Mouse (Mus musculus) limb, embryonic 10.5 days (tissue): ENCODE results near the gene Upk3a. TPM values are rescaled to one million over a fixed set of nuclear protein-coding genes. Genes with fewer than 3 reads are reported as not detected.
A peak's percentile ranks its signal among the peaks of the same experiment; 100 is the strongest.
"Not testable (repeated sequence)": the region's sequence is repeated elsewhere in the genome, so short reads cannot be mapped to it uniquely, and the experiment has no call there.

Experiments
- DNase-seq: peaks from one replicate; pipeline ENCODE4 v3.0.0-alpha.2; 2017; ENCODE audit warnings: low spot score
- H3K27ac ChIP-seq: fragments of 300-500 bp; sonication (generic); 2 replicates; pipeline ENCODE4 v1.5.1; 2016; ENCODE audit warnings: mild to moderate bottlenecking
- H3K27me3 ChIP-seq: fragments of 300-500 bp; sonication (generic); 2 replicates; pipeline ENCODE4 v1.6.1; 2016; ENCODE audit warnings: low read depth, mild to moderate bottlenecking; ENCODE audit not compliant: poor library complexity, severe bottlenecking
- H3K36me3 ChIP-seq: fragments of 300-500 bp; sonication (generic); 2 replicates; pipeline ENCODE4 v1.6.1; 2016; ENCODE audit warnings: mild to moderate bottlenecking, moderate library complexity
- H3K4me1 ChIP-seq: fragments of 300-500 bp; sonication (generic); 2 replicates; pipeline ENCODE4 v1.6.1; 2016
- H3K4me3 ChIP-seq: fragments of 300-500 bp; sonication (generic); 2 replicates; pipeline ENCODE4 v1.5.1; 2016; ENCODE audit warnings: mild to moderate bottlenecking, moderate library complexity
- H3K9me3 ChIP-seq: fragments of 300-500 bp; sonication (generic); replicated peaks from 2 replicates; pipeline ENCODE4 v1.6.1; 2016; ENCODE audit warnings: mild to moderate bottlenecking
- WGBS: fragments of 180-500 bp; shearing (Covaris S2); methylation state at CpG from one replicate; pipeline ENCODE4 v1.1.7; 2016; 5-methylcytosine and 5-hydroxymethylcytosine counted together
- polyA plus RNA-seq: library from polyadenylated mRNA; unstranded; fragments of >200 nt; fragmentation: Nextera tagmentation; extraction: Ambion mirVana; gene quantifications from 2 replicates; pipeline ENCODE4 v1.2.1, GENCODE M21; 2016

The Upk3a gene
- polyA plus RNA-seq, 1 experiment from 2014 or later = not detected

GRCm38 (mm10) chr15:85015771-85016170 is 1.2 kb upstream of the Upk3a start:
- peaks cover 26% of the 10 kb centered on the region for H3K4me1 ChIP-seq
- no peaks in the 10 kb centered on the region for H3K9me3 ChIP-seq
- DNase-seq = no peak
- H3K4me3 ChIP-seq = no peak overlapping the region
- H3K27ac ChIP-seq = no peak overlapping the region
- WGBS = 88% methylated on average over 11 of the region's 11 CpGs
- H3K27me3 ChIP-seq = peaks cover 41% of the 10 kb centered on the region
- H3K36me3 ChIP-seq = no peaks in the 10 kb centered on the region

GRCm38 (mm10) chr15:85022211-85022610 is 5.3 kb downstream of the Upk3a start:
- Histone ChIP-seq H3K4me1 (peaks cover 10% of the 10 kb centered on the region), H3K36me3 (no peaks in the 10 kb centered on the region), H3K4me3 (no peak overlapping the region), H3K9me3 (no peaks in the 10 kb centered on the region), H3K27ac (no peak overlapping the region), H3K27me3 (peaks cover 28% of the 10 kb centered on the region)
- DNase-seq = no peak
- 73% methylated on average over 4 of the region's 4 CpGs for WGBS

- H3K36me3 ChIP-seq = no peaks in the 10 kb centered on the region
- no peak overlapping the region for H3K4me3 ChIP-seq
- no peak for DNase-seq
- H3K4me1 ChIP-seq = no peaks in the 10 kb centered on the region
- H3K9me3 ChIP-seq = no peaks in the 10 kb centered on the region
- 0 out of 2 replicates have a peak, but pooled peaks cover 4% of the 10 kb centered on the region for H3K27me3 ChIP-seq
- WGBS = 88% methylated on average over 4 of the region's 4 CpGs
- H3K27ac ChIP-seq = no peak overlapping the region
These were observed 9.3 kb downstream of the Upk3a start for GRCm38 (mm10) chr15:85026197-85026596.

- H3K36me3 ChIP-seq = no peaks in the 10 kb centered on the region
- no peak overlapping the region for H3K27ac ChIP-seq
- 58% methylated on average over 4 of the region's 4 CpGs for WGBS
- no peaks in the 10 kb centered on the region for H3K9me3 ChIP-seq
- H3K27me3 ChIP-seq = no peaks in the 10 kb centered on the region
- H3K4me1 ChIP-seq = no peaks in the 10 kb centered on the region
- no peak overlapping the region for H3K4me3 ChIP-seq
- no peak for DNase-seq
These were observed 10.8 kb downstream of the Upk3a start for GRCm38 (mm10) chr15:85027740-85028139.

GRCm38 (mm10) chr15:85028648-85029047 is 11.7 kb downstream of the Upk3a start, which contains the start of gene Fam118a:
Gene Fam118a (plus strand): TSS chr15:85028948.
- H3K27ac ChIP-seq, H3K4me1 ChIP-seq, H3K36me3 ChIP-seq, H3K4me3 ChIP-seq, H3K9me3 ChIP-seq, DNase-seq, H3K27me3 ChIP-seq: not testable (repeated sequence)
- 45% methylated on average over 1 of the region's 1 CpGs for WGBS

- H3K27me3 ChIP-seq, H3K27ac ChIP-seq, H3K9me3 ChIP-seq, H3K36me3 ChIP-seq, H3K4me1 ChIP-seq, DNase-seq, H3K4me3 ChIP-seq: not testable (repeated sequence)
- 79% methylated on average over 1 of the region's 1 CpGs for WGBS
These were observed 13.7 kb downstream of the Upk3a start for GRCm38 (mm10) chr15:85030643-85031042.

- Histone ChIP-seq H3K27me3 (peaks cover 11% of the 10 kb centered on the region; the same call in 1 of the 2 replicates), H3K4me1 (peaks cover 9% of the 10 kb centered on the region), H3K4me3 (no peak overlapping the region), H3K9me3 (no peaks in the 10 kb centered on the region), H3K36me3 (no peaks in the 10 kb centered on the region), H3K27ac (no peak overlapping the region)
- WGBS = 78% methylated on average over 3 of the region's 3 CpGs
- DNase-seq = no peak
These were observed 14.9 kb downstream of the Upk3a start for GRCm38 (mm10) chr15:85031866-85032265.

GRCm38 (mm10) chr15:85033916-85034315 is 17.0 kb downstream of the Upk3a start:
- Histone ChIP-seq H3K4me1 (peaks cover 27% of the 10 kb centered on the region), H3K27me3 (peaks cover 11% of the 10 kb centered on the region; the same call in 1 of the 2 replicates)
- not testable (repeated sequence) for H3K36me3 ChIP-seq, DNase-seq, H3K4me3 ChIP-seq, H3K27ac ChIP-seq, H3K9me3 ChIP-seq
- WGBS = 36% methylated on average over 7 of the region's 7 CpGs

- peak overlapping the region; percentile 82 for H3K4me3 ChIP-seq
- peak overlapping the region; percentile 89 for H3K27ac ChIP-seq
- no peaks in the 10 kb centered on the region for H3K9me3 ChIP-seq
- under 1% methylated on average over 74 of the region's 75 CpGs for WGBS
- peak; percentile 96 for DNase-seq
- H3K4me1 ChIP-seq = peaks cover 41% of the 10 kb centered on the region
- no peaks in the 10 kb centered on the region for H3K36me3 ChIP-seq
- peaks cover 11% of the 10 kb centered on the region; the same call in 1 of the 2 replicates for H3K27me3 ChIP-seq
These were observed 19.8 kb downstream of the Upk3a start for GRCm38 (mm10) chr15:85036566-85037342.

GRCm38 (mm10) chr15:85037343-85037690 is 20.4 kb downstream of the Upk3a start:
- peak overlapping the region; percentile 82 for H3K4me3 ChIP-seq
- peak overlapping the region; percentile 89 for H3K27ac ChIP-seq
- H3K36me3 ChIP-seq = no peaks in the 10 kb centered on the region
- peaks cover 47% of the 10 kb centered on the region for H3K4me1 ChIP-seq
- DNase-seq = no peak
- peaks cover 11% of the 10 kb centered on the region; the same call in 1 of the 2 replicates for H3K27me3 ChIP-seq
- no peaks in the 10 kb centered on the region for H3K9me3 ChIP-seq
- 7% methylated on average over 8 of the region's 8 CpGs for WGBS

- H3K4me3 ChIP-seq = no peak overlapping the region
- H3K9me3 ChIP-seq = no peaks in the 10 kb centered on the region
- H3K36me3 ChIP-seq = peaks cover 19% of the 10 kb centered on the region
- DNase-seq = no peak
- no peaks in the 10 kb centered on the region for H3K27me3 ChIP-seq
- H3K27ac ChIP-seq = peak overlapping the region; percentile 77
- peaks cover 64% of the 10 kb centered on the region for H3K4me1 ChIP-seq
- 88% methylated on average over 10 of the region's 10 CpGs for WGBS
These were observed 24.7 kb downstream of the Upk3a start for GRCm38 (mm10) chr15:85041546-85042225.

GRCm38 (mm10) chr15:85042361-85042954 is 25.5 kb downstream of the Upk3a start:
- DNase-seq = peak; percentile 44
- H3K9me3 ChIP-seq = no peaks in the 10 kb centered on the region
- H3K4me3 ChIP-seq = no peak overlapping the region
- no peaks in the 10 kb centered on the region for H3K27me3 ChIP-seq
- peaks cover 26% of the 10 kb centered on the region for H3K36me3 ChIP-seq
- peaks cover 56% of the 10 kb centered on the region for H3K4me1 ChIP-seq
- 24% methylated on average over 4 of the region's 4 CpGs for WGBS
- peak overlapping the region; percentile 77 for H3K27ac ChIP-seq

- H3K4me3 ChIP-seq = no peak overlapping the region
- WGBS = 49% methylated on average over 5 of the region's 5 CpGs
- peak overlapping the region; percentile 77 for H3K27ac ChIP-seq
- no peaks in the 10 kb centered on the region for H3K27me3 ChIP-seq
- H3K4me1 ChIP-seq = peaks cover 50% of the 10 kb centered on the region
- H3K36me3 ChIP-seq = peaks cover 33% of the 10 kb centered on the region
- H3K9me3 ChIP-seq = no peaks in the 10 kb centered on the region
- no peak for DNase-seq
These were observed 26.2 kb downstream of the Upk3a start for GRCm38 (mm10) chr15:85043116-85043515.
